Mouse (Mus musculus) E14TG2a.4 (cell line): ENCODE results near the gene Syn3.

Source experiments
- CTCF ChIP-seq: conservative IDR thresholded peaks from 2 replicates; pipeline ENCODE4 v1.5.1; 2014; ENCODE audit warnings: low read length
- POU5F1 ChIP-seq: IDR thresholded peaks from 2 replicates; pipeline ENCODE4 v1.6.1; 2014; ENCODE audit warnings: low read length, borderline replicate concordance

GRCm38 (mm10) chr10:86011781-86012180 is 486.9 kb downstream of the Syn3 start, which contains the start of gene Bpifc:
- no peak for TF ChIP-seq CTCF
- no peak for TF ChIP-seq POU5F1
